Comparison of ENCODE assay signal across 8 mouse cellular contexts in genomic region chr4:54966161-54966806, GRCm38 (mm10). TPM values are rescaled to one million over a fixed set of nuclear protein-coding genes. Genes with fewer than 3 reads are reported as not detected.
DNase-seq lines count a peak whose midpoint lies in the region; ATAC-seq and TF ChIP-seq lines count a peak whose summit lies in the region.

No protein-coding gene starts in this region.

- no peak for TF ChIP-seq CTCF in lung, embryonic 14.5 days (IDR thresholded peaks at IDR 0.05; ENCODE audit: low read depth)
- TF ChIP-seq CTCF in small intestine, adult 2 months (IDR thresholded peaks at IDR 0.05; ENCODE audit: extremely low read depth, insufficient read length, insufficient replicate concordance, low read depth, low read length) = no peak

- no peaks in the 10 kb centered on the region for H3K27me3 ChIP-seq in heart, embryonic 15.5 days
- no peaks in the 10 kb centered on the region for H3K27me3 ChIP-seq in lung, embryonic 14.5 days (ENCODE audit: insufficient read depth, low read length)
- H3K27me3 ChIP-seq in small intestine, adult 2 months (ENCODE audit: control insufficient read depth, insufficient read depth, low read length) = no peaks in the 10 kb centered on the region

- peak overlapping the region; percentile 21 for H3K4me3 ChIP-seq in heart, embryonic 15.5 days
- H3K4me3 ChIP-seq in lung, embryonic 14.5 days (ENCODE audit: low read depth, low read length) = no peak overlapping the region
- peak overlapping the region; percentile 34 for H3K4me3 ChIP-seq in small intestine, adult 2 months (ENCODE audit: low read depth, low read length)

- H3K9me3 ChIP-seq in heart, embryonic 15.5 days (replicated peaks) = no peaks in the 10 kb centered on the region
- no peaks in the 10 kb centered on the region for H3K9me3 ChIP-seq in lung, embryonic 14.5 days (ENCODE audit: low read depth, low read length)

- H3K36me3 ChIP-seq in heart, embryonic 15.5 days = no peaks in the 10 kb centered on the region
- no peaks in the 10 kb centered on the region for H3K36me3 ChIP-seq in lung, embryonic 14.5 days (ENCODE audit: insufficient read depth)
- no peaks in the 10 kb centered on the region for H3K36me3 ChIP-seq in small intestine, adult 2 months (ENCODE audit: control insufficient read depth, insufficient read depth, low read length)

- 0 out of 2 replicates have a peak overlapping the region, but pooled peaks have one; percentile 1 for H3K9ac ChIP-seq in heart, embryonic 15.5 days
- no peak overlapping the region for H3K9ac ChIP-seq in lung, embryonic 14.5 days

- H3K27ac ChIP-seq in heart, embryonic 15.5 days = peak overlapping the region; percentile 61
- peak overlapping the region; percentile 56; the same call in 1 of the 2 replicates for H3K27ac ChIP-seq in lung, embryonic 14.5 days (ENCODE audit: low read depth)
- H3K27ac ChIP-seq in small intestine, adult 2 months (ENCODE audit: insufficient read depth, low read depth, low read length) = peak overlapping the region; percentile 60

- TF ChIP-seq POLR2A in small intestine, adult 2 months (IDR thresholded peaks at IDR 0.05; ENCODE audit: low read depth, low read length) = no peak

- peak overlapping the region; percentile 55 for H3K4me2 ChIP-seq in heart, embryonic 15.5 days
- peak overlapping the region; percentile 31 for H3K4me2 ChIP-seq in lung, embryonic 14.5 days

- whole genome bisulfite sequencing in heart, embryonic 15.5 days = 16% methylated on average over 17 of the region's 17 CpGs
- 41% methylated on average over 17 of the region's 17 CpGs for WGBS in lung, embryonic 14.5 days
- 65% methylated on average over 17 of the region's 17 CpGs for WGBS in small intestine, adult 2 months

- intact Hi-C loops in left cerebral cortex, postnatal 4 days (cut with DNase I) = no loop called here

- ATAC-seq in heart, embryonic 15.5 days (replicated peaks; ENCODE audit: insufficient number of reproducible peaks, insufficient read depth, low FRiP score, low read depth) = peak; percentile 80
- ATAC-seq in lung, embryonic 14.5 days (ENCODE audit: insufficient read depth) = peak; percentile 75

- H3K4me1 ChIP-seq in heart, embryonic 15.5 days (replicated peaks) = peaks cover 36% of the 10 kb centered on the region
- H3K4me1 ChIP-seq in lung, embryonic 14.5 days (ENCODE audit: insufficient read depth) = peaks cover 31% of the 10 kb centered on the region
- peaks cover 8% of the 10 kb centered on the region; the same call in 1 of the 2 replicates for H3K4me1 ChIP-seq in small intestine, adult 2 months (ENCODE audit: control insufficient read depth, insufficient read depth, insufficient read length, low read length)

- DNase-seq in left cerebral cortex, adult 11 months (ENCODE audit: low spot score) = peak; percentile 55
- DNase-seq in left cerebral cortex, postnatal 4 days = no peak
- DNase-seq in embryo, embryonic 10.5 days (ENCODE audit: low spot score) = peak; percentile 39
- peak; percentile 85 for DNase-seq in kidney, postnatal 14 days
- DNase-seq in lung, embryonic 14.5 days = peak; percentile 78
- DNase-seq in thymus, postnatal 14 days = no peak

RNA-seq across cellular contexts. Expression of gene Zfp462, which starts 21.4 kb away (rescaled TPM):
- total RNA-seq in left cerebral cortex, postnatal 4 days (2021) = 100 to 1,000 TPM; 140 to 143 TPM
- 1.8 and 2.0 TPM in 2 replicates for polyA plus RNA-seq in heart, embryonic 15.5 days (2015; fragmentation: Nextera tagmentation; extraction: Ambion mirVana)
- polyA plus RNA-seq in lung, embryonic 14.5 days (2014; fragmentation: Nextera tagmentation; extraction: Ambion mirVana) = 3.7 and 3.8 TPM in 2 replicates
- polyA plus RNA-seq in small intestine, adult 2 months (2012; rRNA removed) = 1.1 and 2.3 TPM in 2 replicates

Comparison
In these comparisons a context has a peak if more than half of its experiments do, and no peak if none do; other contexts are left out.
1. DNase-seq: peak in left cerebral cortex, adult 11 months (single experiment), embryo, embryonic 10.5 days (single experiment), kidney, postnatal 14 days (single experiment) and lung, embryonic 14.5 days (single experiment); none in left cerebral cortex, postnatal 4 days (single experiment) and thymus, postnatal 14 days (single experiment).
2. Peak in every context shown above with its lines, with median percentiles within 50 percentile points of each other: H3K27ac ChIP-seq.